Mouse (Mus musculus) erythroblast, embryonic 14.5 days (primary cell): ENCODE data around the gene Gm49359. TPM values are rescaled to one million over a fixed set of nuclear protein-coding genes. Genes with fewer than 3 reads are reported as not detected.
"Not testable (repeated sequence)": the region's sequence is repeated elsewhere in the genome, so short reads cannot be mapped to it uniquely, and the experiment has no call there.

Source experiments
- H3K27me3 ChIP-seq: 2 replicates; pipeline ENCODE4 v1.6.1; 2012; ENCODE audit warnings: inconsistent platforms; ENCODE audit not compliant: control insufficient read depth
- H3K36me3 ChIP-seq: 2 replicates; pipeline ENCODE4 v1.6.1; 2012; ENCODE audit warnings: mild to moderate bottlenecking, inconsistent platforms; ENCODE audit not compliant: control insufficient read depth
- H3K4me1 ChIP-seq: 2 replicates; pipeline ENCODE4 v1.6.1; 2012; ENCODE audit warnings: inconsistent platforms; ENCODE audit not compliant: control insufficient read depth
- H3K4me3 ChIP-seq: replicated peaks from 2 replicates; pipeline ENCODE3; 2012; ENCODE audit warnings: moderate library complexity, mild to moderate bottlenecking, inconsistent platforms
- H3K9me3 ChIP-seq: 2 replicates; pipeline ENCODE4 v1.6.1; 2012; ENCODE audit warnings: low read length, inconsistent platforms, mixed read lengths; ENCODE audit not compliant: control insufficient read depth
- polyA plus RNA-seq: library from polyadenylated mRNA; stranded (reverse); fragments of >175 nt; gene quantifications from 2 replicates; pipeline ENCODE4 v1.2.3, GENCODE M21; 2012

Gene Gm49359
- not detected in 2 replicates for polyA plus RNA-seq

DNA sequence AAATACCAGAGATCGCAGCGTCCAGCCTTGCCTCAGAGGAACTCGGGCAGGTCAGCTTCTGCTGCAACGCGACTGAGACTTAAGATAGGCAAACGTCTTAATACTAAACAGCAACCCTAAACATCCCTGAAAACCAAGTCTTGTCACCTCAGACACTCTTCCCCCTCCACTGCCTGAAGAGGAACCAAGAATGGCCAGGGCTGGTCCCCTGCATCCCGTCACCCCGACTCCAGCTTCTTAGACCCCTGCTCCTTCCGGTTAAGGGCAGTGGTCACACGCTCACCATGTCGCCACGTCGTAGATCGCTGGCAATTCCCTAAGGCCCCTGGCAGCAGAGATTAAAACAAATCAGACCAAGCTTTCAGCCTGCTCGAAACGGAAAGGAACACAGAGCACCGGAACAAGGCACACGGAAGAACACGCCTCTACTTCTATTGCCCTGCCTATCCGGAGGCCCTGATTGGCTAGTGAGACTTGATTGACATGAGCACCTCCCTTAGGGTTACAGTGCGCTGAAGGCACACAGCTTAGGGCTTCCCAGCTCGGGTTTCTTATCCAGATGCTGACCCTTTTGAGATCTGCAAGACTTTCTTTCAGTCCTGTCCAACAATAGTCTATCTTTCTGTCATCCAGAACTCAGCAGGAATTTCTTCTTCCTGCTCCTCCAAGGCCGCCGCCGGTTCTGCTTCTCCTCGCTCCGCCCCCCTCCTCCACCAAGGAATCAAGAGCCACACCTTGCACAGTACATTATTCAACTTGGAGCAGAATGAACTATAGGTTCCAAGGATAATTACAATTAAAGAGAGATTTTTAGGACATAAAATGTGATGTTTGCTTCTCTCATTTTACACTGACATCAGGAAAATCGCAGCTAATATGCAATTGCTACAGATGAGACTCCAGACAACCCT lies at the start of gene Gm49359:
Gene Gm49359, minus strand, starts transcription at position 409 of the 911 bp plus-strand sequence.
- not testable (repeated sequence) for H3K9me3 ChIP-seq, H3K27me3 ChIP-seq, H3K36me3 ChIP-seq, H3K4me1 ChIP-seq
- H3K4me3 ChIP-seq, result peak within 1 kb of the TSS; percentile 75

DNA sequence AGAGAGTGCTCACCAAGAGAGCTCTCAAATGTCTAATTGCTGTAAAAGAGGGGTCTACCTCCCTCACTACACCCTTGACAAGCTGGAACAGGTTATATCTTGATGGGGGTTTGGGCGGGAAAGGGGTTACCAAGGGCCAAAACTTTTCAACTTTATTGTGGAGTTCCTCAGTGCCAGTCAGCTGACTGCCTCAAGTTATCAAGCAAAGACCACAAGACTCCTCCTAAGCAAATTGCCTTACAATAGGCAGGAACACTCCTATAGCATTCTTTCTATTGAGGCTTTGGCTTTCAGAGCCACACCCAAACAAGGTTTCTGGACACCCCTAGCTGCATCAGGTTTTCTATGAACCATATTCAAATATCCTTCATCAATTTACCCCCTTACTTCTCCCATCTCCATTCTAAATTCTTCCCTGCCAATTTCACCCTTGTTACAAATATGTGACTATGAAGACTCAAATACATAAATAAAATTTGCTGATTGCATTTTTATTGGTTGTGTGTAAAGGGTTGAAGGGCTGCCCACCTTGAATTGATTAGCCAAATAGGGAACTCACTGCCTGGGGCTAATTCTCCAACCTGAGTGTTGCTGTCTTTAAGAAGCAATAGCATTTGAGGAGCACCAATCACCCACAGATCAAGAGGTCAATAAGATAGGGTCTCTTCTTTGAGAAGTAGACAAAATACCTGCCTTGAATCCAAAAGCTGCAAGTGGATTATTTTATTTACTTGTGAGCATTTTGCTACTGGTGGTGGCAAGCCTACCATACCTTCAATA lies 44.2 kb upstream of the Gm49359 start:
- H3K9me3 ChIP-seq, H3K4me1 ChIP-seq, H3K36me3 ChIP-seq, H3K4me3 ChIP-seq, H3K27me3 ChIP-seq: not testable (repeated sequence)

DNA sequence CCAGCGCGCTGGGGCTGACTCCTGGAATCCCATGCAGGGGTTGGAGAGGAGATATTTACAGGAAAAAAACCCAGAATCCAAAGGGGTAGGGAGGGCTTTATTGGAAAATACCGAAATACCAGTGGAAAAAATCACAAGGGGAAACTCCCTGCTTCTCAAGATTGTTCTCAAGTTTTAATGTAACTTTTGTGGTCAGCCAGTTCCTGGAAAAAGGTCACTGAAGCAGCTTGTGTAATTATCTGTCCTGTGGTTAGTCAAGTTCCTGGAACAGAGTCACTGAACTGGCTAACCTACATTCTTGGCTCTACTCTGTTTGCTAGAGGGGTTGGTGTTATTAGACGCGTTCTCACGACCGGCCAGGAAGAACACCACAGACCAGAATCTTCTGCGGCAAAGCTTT lies 6.0 kb upstream of the Gm49359 start:
- not testable (repeated sequence) for H3K27me3 ChIP-seq, H3K9me3 ChIP-seq, H3K36me3 ChIP-seq, H3K4me3 ChIP-seq, H3K4me1 ChIP-seq

DNA sequence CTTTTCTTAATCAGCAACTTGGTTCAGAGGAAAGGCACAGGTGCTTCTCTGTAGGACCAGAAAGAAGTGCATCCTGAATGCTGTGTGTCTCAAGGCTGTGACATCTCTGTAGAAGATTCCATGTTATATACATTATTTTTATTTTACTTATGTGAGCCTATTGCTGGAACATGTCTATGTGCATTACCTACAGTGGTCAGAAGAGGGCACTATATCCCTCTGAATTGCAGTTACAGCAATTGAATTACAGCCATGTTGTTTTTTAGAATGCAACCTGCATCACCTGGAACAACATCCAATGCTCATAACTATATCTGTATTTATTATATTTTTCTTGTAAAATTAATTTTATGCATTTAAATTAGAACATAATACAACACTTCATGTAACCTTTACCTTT lies 3.3 kb upstream of the Gm49359 start:
- H3K9me3 ChIP-seq, H3K4me1 ChIP-seq, H3K27me3 ChIP-seq, H3K4me3 ChIP-seq, H3K36me3 ChIP-seq: not testable (repeated sequence)

Other genes starting within 250 kb of the Gm49359 start
- not detected in 2 replicates for gene Gm3604, start 83.7 kb downstream of the Gm49359 start, polyA plus RNA-seq
- gene Zfp935, start 91.7 kb upstream of the Gm49359 start, polyA plus RNA-seq, result not detected in 2 replicates
- not detected in 2 replicates for gene Zfp934, start 104.4 kb upstream of the Gm49359 start, polyA plus RNA-seq
- not detected in 2 replicates for gene 6720489N17Rik, start 157.3 kb upstream of the Gm49359 start, polyA plus RNA-seq